Mouse (Mus musculus): ENCODE data around the gene Ddx41.

DNA sequence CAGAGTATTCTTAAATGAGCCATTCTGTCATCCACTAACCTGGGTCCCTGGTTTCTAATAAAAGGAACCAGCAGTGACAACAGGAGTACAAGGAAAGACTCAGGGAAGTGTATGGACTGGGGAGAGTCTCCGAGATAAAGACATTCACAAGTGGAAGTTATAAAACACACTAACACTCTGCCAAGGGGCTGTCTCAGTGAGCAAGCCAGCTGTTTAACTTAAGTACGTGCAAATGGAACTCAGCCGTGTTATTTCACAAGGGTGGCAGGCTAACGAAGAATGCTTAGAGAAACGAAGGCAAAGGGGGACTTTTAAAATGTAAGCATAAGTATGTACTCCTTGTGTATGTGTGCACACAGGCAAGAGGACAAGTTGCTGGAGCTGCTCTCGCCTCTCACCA, 21.0 kb upstream of the Ddx41 start:
- TF ChIP-seq CTCF (IDR thresholded peaks at IDR 0.05; ENCODE audit: low read depth, low read length) (no peak), POLR2A (IDR thresholded peaks at IDR 0.05; ENCODE audit: insufficient read depth, low read length) (no peak), EP300 (IDR thresholded peaks at IDR 0.05; ENCODE audit: insufficient read depth, low read depth, low read length) (no peak)
